9 mouse cellular contexts compared by ENCODE assay signal in the genomic region with DNA sequence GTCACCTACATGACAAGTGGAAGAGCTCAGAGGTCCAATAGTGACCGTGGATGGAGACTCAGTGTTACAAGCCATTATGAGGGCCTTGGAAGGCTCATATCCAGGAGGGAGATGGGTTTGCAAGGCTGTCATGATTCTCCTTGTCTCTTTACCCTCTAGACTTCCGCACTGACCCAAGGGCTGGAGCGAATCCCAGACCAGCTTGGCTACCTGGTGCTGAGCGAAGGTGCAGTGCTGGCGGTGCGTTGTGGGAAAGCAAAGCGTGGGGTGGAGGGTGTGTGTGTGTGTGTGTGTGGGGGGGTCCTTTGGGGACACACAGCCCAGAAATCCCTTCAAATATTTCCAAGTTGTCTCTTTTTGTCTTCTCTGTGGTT. TPM values are rescaled to one million over a fixed set of nuclear protein-coding genes. Genes with fewer than 3 reads are reported as not detected.
DNase-seq lines count a peak whose midpoint lies in the region; ATAC-seq and TF ChIP-seq lines count a peak whose summit lies in the region.
"Had no signal": no experiment of that assay in that cellular context is flagged by ENCODE, and none has a peak within 500 bp of the region (broad histone marks: within the 10 kb centered on the region; RNA-seq: fewer than 3 reads in every experiment).

No protein-coding gene starts in this region.

- ATAC-seq in kidney, postnatal 0 days (replicated peaks; ENCODE audit: low FRiP score, low read depth) = peak; percentile 26
- no peak; the same call in 1 of the 2 replicates for ATAC-seq in hindbrain, embryonic 13.5 days (ENCODE audit: low FRiP score)
- ATAC-seq in midbrain, embryonic 14.5 days (ENCODE audit: low FRiP score, low TSS enrichment) = no peak

- intact Hi-C loops in left cerebral cortex, postnatal 4 days (cut with DNase I) = no loop called here

- H3K27ac ChIP-seq in kidney, postnatal 0 days = peak overlapping the region; percentile 68
- peak overlapping the region; percentile 3 for H3K27ac ChIP-seq in cortical plate, adult 2 months (ENCODE audit: insufficient read depth, low read length)
- peak overlapping the region; percentile 91 for H3K27ac ChIP-seq in hindbrain, embryonic 13.5 days
- H3K27ac ChIP-seq in midbrain, embryonic 14.5 days (replicated peaks; ENCODE audit: low read depth, low read length) = peak overlapping the region; percentile 87

- peaks cover 18% of the 10 kb centered on the region for H3K36me3 ChIP-seq in kidney, postnatal 0 days (ENCODE audit: insufficient read depth, low read length)
- peaks cover 34% of the 10 kb centered on the region for H3K36me3 ChIP-seq in hindbrain, embryonic 13.5 days
- H3K36me3 ChIP-seq in midbrain, embryonic 14.5 days (ENCODE audit: control insufficient read depth, insufficient read depth, low read length) = peaks cover 37% of the 10 kb centered on the region

- no peaks in the 10 kb centered on the region for H3K9me3 ChIP-seq in kidney, postnatal 0 days (replicated peaks; ENCODE audit: low read length)
- no peaks in the 10 kb centered on the region for H3K9me3 ChIP-seq in hindbrain, embryonic 13.5 days
- H3K9me3 ChIP-seq in midbrain, embryonic 14.5 days (ENCODE audit: control insufficient read depth, low read length) = no peaks in the 10 kb centered on the region

- H3K4me1 ChIP-seq in kidney, postnatal 0 days (replicated peaks; ENCODE audit: insufficient read depth, low read length) = 0 out of 2 replicates have a peak, but pooled peaks cover 4% of the 10 kb centered on the region
- H3K4me1 ChIP-seq in cortical plate, adult 2 months (ENCODE audit: control insufficient read depth, insufficient read depth, low read length) = no peaks in the 10 kb centered on the region; the same call in 1 of the 2 replicates
- peaks cover 24% of the 10 kb centered on the region for H3K4me1 ChIP-seq in hindbrain, embryonic 13.5 days (replicated peaks)
- peaks cover 12% of the 10 kb centered on the region; the same call in 1 of the 2 replicates for H3K4me1 ChIP-seq in midbrain, embryonic 14.5 days (ENCODE audit: control insufficient read depth, insufficient read depth, low read length)

- peak overlapping the region; percentile 63 for H3K9ac ChIP-seq in kidney, postnatal 0 days (ENCODE audit: low read depth, low read length)
- peak overlapping the region; percentile 82 for H3K9ac ChIP-seq in hindbrain, embryonic 13.5 days
- H3K9ac ChIP-seq in midbrain, embryonic 14.5 days (replicated peaks; ENCODE audit: low read length) = peak overlapping the region; percentile 72

- TF ChIP-seq POLR2A in cortical plate, adult 2 months (IDR thresholded peaks at IDR 0.05; ENCODE audit: extremely low read depth, insufficient read depth, low read length) = no peak

- no peaks in the 10 kb centered on the region for H3K27me3 ChIP-seq in kidney, postnatal 0 days (ENCODE audit: insufficient read depth, low read length)
- no peaks in the 10 kb centered on the region for H3K27me3 ChIP-seq in hindbrain, embryonic 13.5 days
- H3K27me3 ChIP-seq in midbrain, embryonic 14.5 days (ENCODE audit: control insufficient read depth, insufficient read depth, low read length) = no peaks in the 10 kb centered on the region

- H3K4me3 ChIP-seq in kidney, postnatal 0 days (replicated peaks; ENCODE audit: low read depth, low read length) = peak overlapping the region; percentile 63
- H3K4me3 ChIP-seq in cortical plate, adult 2 months (ENCODE audit: insufficient read depth, low read length) = peak overlapping the region; percentile 62
- H3K4me3 ChIP-seq in hindbrain, embryonic 13.5 days = peak overlapping the region; percentile 70
- H3K4me3 ChIP-seq in midbrain, embryonic 14.5 days (replicated peaks; ENCODE audit: low read depth, low read length) = peak overlapping the region; percentile 64

- DNase-seq in kidney, postnatal 0 days (ENCODE audit: low spot score) = no peak
- no peak for DNase-seq in kidney, postnatal 36 days
- DNase-seq in midbrain, embryonic 14.5 days = no peak
- DNase-seq in left cerebral cortex, postnatal 4 days = no peak
- DNase-seq in T-cell, adult 2 months (ENCODE audit: low spot score) = no peak
- no peak for DNase-seq in c-Kit-positive CD71-positive TER-119-positive erythroid progenitor cells, embryonic 14.5 days (ENCODE audit: low spot score)

- no peak for TF ChIP-seq CTCF in kidney, postnatal 0 days (IDR thresholded peaks at IDR 0.05; ENCODE audit: low read depth)
- no peak for TF ChIP-seq CTCF in cortical plate, adult 2 months (IDR thresholded peaks at IDR 0.05; ENCODE audit: extremely low read depth, insufficient read depth, low read length)

- 16% methylated on average over 7 of the region's 7 CpGs for WGBS in kidney, postnatal 0 days
- WGBS in hindbrain, embryonic 13.5 days = 16% methylated on average over 7 of the region's 7 CpGs
- 13% methylated on average over 7 of the region's 7 CpGs for WGBS in midbrain, embryonic 14.5 days

- H3K4me2 ChIP-seq in kidney, postnatal 0 days (ENCODE audit: low read length) = peak overlapping the region; percentile 71
- peak overlapping the region; percentile 87 for H3K4me2 ChIP-seq in hindbrain, embryonic 13.5 days
- peak overlapping the region; percentile 86 for H3K4me2 ChIP-seq in midbrain, embryonic 14.5 days (ENCODE audit: low read length)

RNA-seq across cellular contexts. Expression of a gene that starts 0.8 kb away (rescaled TPM):
- 77.6 and 87.0 TPM in 2 replicates for polyA plus RNA-seq in kidney, postnatal 0 days (2015; fragmentation: Nextera tagmentation; extraction: Ambion mirVana)
- 162 and 163 TPM in 2 replicates for polyA plus RNA-seq in cortical plate, adult 2 months (2012; rRNA removed)
- 91.7 and 95.8 TPM in 2 replicates for polyA plus RNA-seq in hindbrain, embryonic 13.5 days (2015; fragmentation: Nextera tagmentation; extraction: Ambion mirVana)
- polyA plus RNA-seq in midbrain, embryonic 14.5 days (2014; fragmentation: Nextera tagmentation; extraction: Ambion mirVana) = 71.5 and 90.0 TPM in 2 replicates
- 10 to 100 TPM; 53.1 to 60.1 TPM for total RNA-seq in left cerebral cortex, postnatal 4 days (2021)

RNA-seq across cellular contexts. Expression of a gene that starts 7.8 kb away (rescaled TPM):
- polyA plus RNA-seq in kidney, postnatal 0 days (2015; fragmentation: Nextera tagmentation; extraction: Ambion mirVana) = 3.2 and 4.3 TPM in 2 replicates
- 83.9 and 86.5 TPM in 2 replicates for polyA plus RNA-seq in cortical plate, adult 2 months (2012; rRNA removed)
- polyA plus RNA-seq in hindbrain, embryonic 13.5 days (2015; fragmentation: Nextera tagmentation; extraction: Ambion mirVana) = 14.2 and 15.5 TPM in 2 replicates
- polyA plus RNA-seq in midbrain, embryonic 14.5 days (2014; fragmentation: Nextera tagmentation; extraction: Ambion mirVana) = 15.0 and 20.2 TPM in 2 replicates
- total RNA-seq in left cerebral cortex, postnatal 4 days (2021) = 10 to 100 TPM; 90.0 to 98.2 TPM

RNA-seq across cellular contexts. Expression of a gene that starts 16.6 kb away (rescaled TPM):
- polyA plus RNA-seq in kidney, postnatal 0 days (2015; fragmentation: Nextera tagmentation; extraction: Ambion mirVana) = 0.86 and 1.5 TPM in 2 replicates
- polyA plus RNA-seq in cortical plate, adult 2 months (2012; rRNA removed) = 4.2 and 4.4 TPM in 2 replicates
- 3.3 and 4.2 TPM in 2 replicates for polyA plus RNA-seq in hindbrain, embryonic 13.5 days (2015; fragmentation: Nextera tagmentation; extraction: Ambion mirVana)
- polyA plus RNA-seq in midbrain, embryonic 14.5 days (2014; fragmentation: Nextera tagmentation; extraction: Ambion mirVana) = 1.4 and 2.0 TPM in 2 replicates
- 1 to 10 TPM in 1 of 2 experiments, under 1 TPM in 1; 0.86 to 1.6 TPM for total RNA-seq in left cerebral cortex, postnatal 4 days (2021)

RNA-seq across cellular contexts. Expression of a gene that starts 23.7 kb away (rescaled TPM):
- polyA plus RNA-seq in kidney, postnatal 0 days (2015; fragmentation: Nextera tagmentation; extraction: Ambion mirVana) = 0.06 and 0.16 TPM in 2 replicates
- 0.02 and 0.08 TPM in 2 replicates for polyA plus RNA-seq in cortical plate, adult 2 months (2012; rRNA removed)
- 0.09 and 0.10 TPM in 2 replicates for polyA plus RNA-seq in hindbrain, embryonic 13.5 days (2015; fragmentation: Nextera tagmentation; extraction: Ambion mirVana)
- 0.19 TPM in 1 of 2 replicates, not detected in the other for polyA plus RNA-seq in midbrain, embryonic 14.5 days (2014; fragmentation: Nextera tagmentation; extraction: Ambion mirVana)
- total RNA-seq in left cerebral cortex, postnatal 4 days (2021) = under 1 TPM in 1 of 2 experiments, not detected in 1; 0.20 TPM
- total RNA-seq: layer of hippocampus, postnatal 25 days had no signal

RNA-seq across cellular contexts. Expression of a gene that starts 23.7 kb away (rescaled TPM):
- 8.1 and 9.1 TPM in 2 replicates for polyA plus RNA-seq in kidney, postnatal 0 days (2015; fragmentation: Nextera tagmentation; extraction: Ambion mirVana)
- 5.6 and 6.0 TPM in 2 replicates for polyA plus RNA-seq in cortical plate, adult 2 months (2012; rRNA removed)
- polyA plus RNA-seq in hindbrain, embryonic 13.5 days (2015; fragmentation: Nextera tagmentation; extraction: Ambion mirVana) = 212 and 224 TPM in 2 replicates
- 37.3 and 59.5 TPM in 2 replicates for polyA plus RNA-seq in midbrain, embryonic 14.5 days (2014; fragmentation: Nextera tagmentation; extraction: Ambion mirVana)
- total RNA-seq in left cerebral cortex, postnatal 4 days (2021) = 100 to 1,000 TPM in 1 of 2 experiments, 10 to 100 TPM in 1; 86.4 to 104 TPM

Comparison
In these comparisons a context has a peak if more than half of its experiments do, and no peak if none do; other contexts are left out.
1. H3K27ac ChIP-seq: peak in every context shown above with its lines; median percentile 91 in hindbrain, embryonic 13.5 days; 87 in midbrain, embryonic 14.5 days; 68 in kidney, postnatal 0 days; 3 in cortical plate, adult 2 months.